Mouse (Mus musculus) thymus, adult 18-20 months (tissue): ENCODE measurements around the gene Ldlrad3.

ENCODE experiments used
- DNase-seq, 2 experiments: peaks; one replicate each; pipeline ENCODE4 v3.0.0; 2022; ENCODE audit warnings: mixed read lengths in 2 of 2

The Ldlrad3 gene

GRCm38 (mm10) chr2:101952951-101953361 lies 233.2 kb downstream of the Ldlrad3 start:
- DNase-seq = no peak

GRCm38 (mm10) chr2:101950716-101951520 lies 235.3 kb downstream of the Ldlrad3 start:
- DNase-seq = no peak

GRCm38 (mm10) chr2:101935006-101935405 lies 251.2 kb downstream of the Ldlrad3 start:
- DNase-seq = no peak

DNA sequence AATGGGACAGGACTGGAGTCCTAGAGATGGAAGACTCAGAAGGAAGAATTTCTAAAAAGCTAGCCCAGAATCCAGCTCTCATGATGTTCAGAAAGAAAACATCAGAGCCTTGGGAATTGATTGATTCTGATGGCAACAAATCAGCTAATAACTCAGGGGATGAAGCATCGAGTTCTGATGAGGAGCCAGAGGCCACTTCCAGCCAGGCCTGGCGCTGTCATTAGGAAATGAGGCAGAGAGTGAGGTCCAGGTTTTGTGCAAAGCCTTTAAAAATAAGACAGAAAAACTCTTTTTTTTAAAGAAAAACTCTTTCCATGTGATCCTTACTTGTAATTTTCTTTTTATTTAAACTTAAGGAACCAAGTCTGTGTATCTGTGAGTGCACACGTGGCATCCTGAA lies 252.9 kb downstream of the Ldlrad3 start:
- DNase-seq = no peak

DNA sequence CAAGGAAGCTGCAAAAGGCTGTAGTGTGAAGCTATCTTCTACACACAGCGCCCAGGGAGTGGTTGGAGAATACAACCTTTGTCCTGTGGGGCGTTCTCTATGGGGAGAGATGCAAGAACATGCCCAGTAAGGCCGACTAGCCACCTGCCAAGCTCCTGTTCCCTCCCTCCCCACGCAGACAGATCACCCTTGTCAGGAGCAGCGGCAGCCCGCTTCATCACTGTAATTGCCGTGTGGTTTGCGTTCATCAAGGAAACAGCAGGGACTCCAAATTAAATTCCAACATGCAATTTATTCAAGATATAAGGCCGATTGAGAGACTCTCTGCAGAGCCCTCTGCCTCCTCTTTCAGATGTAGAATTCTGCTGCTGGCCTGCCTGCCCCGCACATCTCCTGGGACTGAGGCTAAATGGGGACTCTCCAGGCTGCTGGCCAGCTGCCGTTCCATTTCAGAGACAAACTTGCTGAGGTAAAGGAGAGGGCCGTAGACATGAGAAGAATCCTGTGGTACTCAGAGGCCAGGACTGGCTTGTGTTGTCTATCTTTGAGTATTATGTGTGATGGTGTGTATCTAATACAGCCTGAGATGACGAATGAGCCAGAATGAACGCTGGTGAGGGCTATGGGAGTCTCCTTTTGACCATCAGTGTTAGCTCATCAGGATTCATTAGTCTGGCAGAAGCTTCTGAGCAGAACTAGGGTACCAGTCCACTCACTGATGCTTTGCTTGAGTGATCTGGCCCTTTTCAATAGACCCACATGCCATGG lies 253.8 kb downstream of the Ldlrad3 start:
- DNase-seq = no peak

- no peak for DNase-seq
Observed at GRCm38 (mm10) chr2:101925591-101926188, 260.5 kb downstream of the Ldlrad3 start.

DNA sequence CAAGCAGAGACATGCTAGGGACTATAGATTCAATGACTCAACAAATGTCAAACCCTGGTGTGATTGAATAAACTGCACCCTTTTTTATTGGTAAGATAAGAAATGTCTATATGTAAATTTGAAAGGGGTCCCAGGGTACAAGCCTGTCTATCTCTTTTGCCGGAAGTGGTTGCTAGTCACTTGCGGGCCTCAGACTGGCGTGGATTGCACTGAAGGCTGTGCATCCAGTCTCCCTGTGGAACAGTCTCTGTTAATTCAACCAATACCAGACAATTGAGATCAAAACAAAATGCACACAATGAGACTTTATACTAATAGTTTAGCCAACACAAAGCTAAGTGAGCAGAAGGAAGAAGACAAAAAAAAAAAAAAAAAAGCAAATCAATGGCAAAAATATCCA lies 261.0 kb downstream of the Ldlrad3 start:
- DNase-seq = no peak

DNA sequence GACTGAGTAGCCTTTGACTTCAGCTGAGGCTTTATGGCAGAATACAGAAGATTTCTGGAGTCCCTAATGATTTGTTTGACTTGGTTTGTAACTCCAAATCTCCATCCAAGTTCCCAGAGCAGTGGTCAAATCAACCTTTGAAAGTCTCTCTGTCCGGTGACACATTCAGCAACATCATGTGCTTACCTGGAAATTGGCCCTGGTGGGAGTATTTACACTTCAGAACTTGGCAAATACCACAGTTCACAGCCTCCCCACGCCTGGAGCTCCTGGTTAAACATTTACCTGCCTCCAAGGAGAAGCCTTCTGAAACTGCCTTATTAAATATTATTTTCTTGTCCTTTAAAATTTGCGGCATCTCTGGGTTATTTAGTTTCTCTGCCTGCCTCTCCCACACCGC lies 263.0 kb downstream of the Ldlrad3 start:
- DNase-seq = no peak

GRCm38 (mm10) chr2:101922302-101922701 lies 263.9 kb downstream of the Ldlrad3 start:
- no peak for DNase-seq

- no peak for DNase-seq
Observed at GRCm38 (mm10) chr2:101920136-101920554, 266.0 kb downstream of the Ldlrad3 start.

GRCm38 (mm10) chr2:101918518-101918917 lies 267.7 kb downstream of the Ldlrad3 start:
- DNase-seq = no peak

DNA sequence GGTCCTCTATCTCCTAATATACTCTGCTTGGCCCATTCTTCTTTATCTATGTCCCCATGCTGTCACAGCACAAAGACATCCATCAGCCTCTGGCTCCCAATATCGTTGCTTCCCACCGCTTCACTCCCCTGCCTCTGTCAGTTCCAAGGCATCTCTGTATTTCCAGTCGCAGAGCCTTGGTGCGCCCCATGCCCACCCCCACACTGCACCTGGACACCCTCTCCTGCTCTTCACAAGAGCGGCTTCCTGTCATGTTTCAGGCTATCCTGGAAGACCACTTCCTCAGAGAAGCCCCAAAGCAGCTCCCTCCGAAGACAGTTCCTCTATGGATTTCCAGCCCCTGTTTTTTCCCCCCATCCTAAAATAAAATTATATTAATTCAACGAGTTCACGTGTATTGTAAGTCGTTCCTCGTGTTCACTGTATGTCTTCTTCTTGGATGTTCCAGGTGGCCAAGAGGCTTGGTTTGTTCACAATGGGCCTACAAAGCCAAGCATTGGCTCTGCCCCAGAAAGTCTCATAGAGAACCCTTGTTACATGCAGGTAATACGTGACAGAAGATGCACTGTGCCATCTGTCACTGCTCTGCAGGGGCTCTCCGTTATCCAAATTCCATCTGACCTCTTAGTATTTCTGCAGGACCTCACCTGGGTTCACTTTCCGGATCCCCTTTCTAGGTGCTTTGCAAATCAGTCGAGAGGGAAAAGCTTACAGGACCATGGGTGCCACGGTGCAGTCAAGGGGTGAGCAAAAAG lies 276.7 kb downstream of the Ldlrad3 start:
- DNase-seq = no peak

DNA sequence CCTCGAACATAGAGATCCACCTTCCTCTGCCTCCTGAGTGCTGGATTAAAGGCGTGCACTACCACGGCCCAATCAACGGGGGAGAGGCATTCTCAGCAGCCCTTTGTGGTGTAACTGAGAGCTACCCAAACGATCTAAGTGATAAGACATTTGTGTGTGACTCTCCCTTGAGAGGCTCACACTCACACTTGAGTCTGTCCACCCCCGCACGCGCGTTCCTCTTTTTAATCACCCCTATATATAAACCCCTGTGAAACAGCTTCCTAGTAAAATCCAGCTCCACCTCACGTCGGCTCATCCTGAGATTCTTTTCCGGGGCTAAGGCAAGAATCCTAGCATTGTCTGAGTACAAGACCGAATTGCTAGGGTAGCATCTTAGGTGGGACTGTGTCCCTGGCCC lies 277.4 kb downstream of the Ldlrad3 start:
- no peak for DNase-seq

- no peak for DNase-seq
Observed at GRCm38 (mm10) chr2:101907386-101908022, 278.7 kb downstream of the Ldlrad3 start.

DNA sequence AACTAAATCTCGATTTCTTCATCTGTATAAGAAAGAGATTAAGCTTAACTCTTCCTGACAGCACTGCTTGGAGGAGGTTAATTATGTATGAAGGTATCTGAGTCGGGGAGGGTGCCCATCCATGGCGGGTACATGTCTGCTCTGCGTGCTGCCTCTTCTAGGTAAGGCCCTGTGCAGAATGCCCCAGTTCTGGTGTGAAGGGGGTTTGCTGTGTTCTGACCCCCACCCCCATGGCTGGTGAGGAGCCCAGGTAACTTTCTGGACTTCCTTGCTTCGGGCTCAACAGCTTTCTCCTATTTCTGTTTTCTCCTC lies 279.9 kb downstream of the Ldlrad3 start:
- DNase-seq = no peak

GRCm38 (mm10) chr2:101905534-101906378 lies 280.4 kb downstream of the Ldlrad3 start:
- DNase-seq = peak; percentile 53 to 67

DNA sequence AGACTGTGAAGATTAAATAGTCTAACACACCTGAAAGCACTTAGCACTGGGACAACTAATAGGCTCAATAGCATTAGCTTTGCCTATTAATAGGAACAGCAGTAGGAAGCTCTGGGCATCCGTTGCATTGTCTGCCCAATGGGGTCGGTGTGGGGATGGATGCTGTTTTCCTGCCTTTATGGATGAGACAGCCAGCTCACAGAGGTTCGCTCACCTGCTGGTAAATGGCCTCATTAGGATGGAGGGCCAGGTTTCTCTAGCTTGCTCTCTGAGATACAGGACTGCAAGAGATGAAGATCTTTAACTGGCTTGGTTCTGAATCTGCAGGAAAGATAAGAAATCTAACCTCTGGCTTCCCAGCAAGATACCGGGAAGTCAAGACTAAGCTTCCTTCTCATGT lies 284.0 kb downstream of the Ldlrad3 start:
- no peak for DNase-seq
